Mouse (Mus musculus): Measurements from ENCODE around the gene Tnnc2. TPM values are rescaled to one million over a fixed set of nuclear protein-coding genes. Genes with fewer than 3 reads are reported as not detected.

Tnnc2 gene
- 27.2 and 51.1 TPM in 2 replicates for polyA plus RNA-seq (2015; fragmentation: Nextera tagmentation; extraction: Ambion mirVana)

- Histone ChIP-seq H3K4me1 (replicated peaks) (peaks cover 12% of the 10 kb centered on the region), H3K4me2 (no peak within 1 kb of the TSS), H3K4me3 (replicated peaks) (no peak within 1 kb of the TSS), H3K36me3 (replicated peaks) (no peaks in the 10 kb centered on the region), H3K27ac (replicated peaks) (no peak within 1 kb of the TSS), H3K9ac (no peak within 1 kb of the TSS), H3K9me3 (replicated peaks) (no peaks in the 10 kb centered on the region), H3K27me3 (peaks cover 72% of the 10 kb centered on the region)
- 71% methylated on average over 8 of the region's 8 CpGs for WGBS (ENCODE audit: insufficient replicate concordance)
- ATAC-seq (ENCODE audit: insufficient read depth), result no peak
Observed at GRCm38 (mm10) chr2:164779481-164780086, at the start of gene Tnnc2. TSS of gene Tnnc2 (minus strand) at chr2:164779967.

- 78% methylated on average over 1 of the region's 1 CpGs for WGBS (ENCODE audit: insufficient replicate concordance)
- ATAC-seq (ENCODE audit: insufficient read depth), result no peak
- no peak overlapping the region for H3K4me2 ChIP-seq
- no peak overlapping the region for H3K4me3 ChIP-seq (replicated peaks)
- H3K27me3 ChIP-seq, result no peaks in the 10 kb centered on the region
- H3K4me1 ChIP-seq (replicated peaks), result peaks cover 35% of the 10 kb centered on the region
- H3K9ac ChIP-seq, result no peak overlapping the region
- no peaks in the 10 kb centered on the region for H3K9me3 ChIP-seq (replicated peaks)
- no peak overlapping the region for H3K27ac ChIP-seq (replicated peaks)
- H3K36me3 ChIP-seq (replicated peaks), result peaks cover 19% of the 10 kb centered on the region
Observed at GRCm38 (mm10) chr2:164829090-164829489, 49.3 kb upstream of the Tnnc2 start.

GRCm38 (mm10) chr2:164828437-164828836 lies 48.7 kb upstream of the Tnnc2 start, which contains the start of gene Spata25:
TSS of gene Spata25 (minus strand) at chr2:164828537.
- WGBS (ENCODE audit: insufficient replicate concordance), result 72% methylated on average over 6 of the region's 6 CpGs

GRCm38 (mm10) chr2:164827146-164827850 lies 47.5 kb upstream of the Tnnc2 start:
- H3K9ac ChIP-seq, result no peak overlapping the region
- peaks cover 19% of the 10 kb centered on the region for H3K36me3 ChIP-seq (replicated peaks)
- no peak for ATAC-seq (ENCODE audit: insufficient read depth)
- 0 out of 2 replicates have a peak overlapping the region, but pooled peaks have one; percentile 9 for H3K27ac ChIP-seq (replicated peaks)
- no peak overlapping the region for H3K4me3 ChIP-seq (replicated peaks)
- WGBS (ENCODE audit: insufficient replicate concordance), result 62% methylated on average over 16 of the region's 16 CpGs
- H3K4me2 ChIP-seq, result no peak overlapping the region; the same call in 1 of the 2 replicates
- no peaks in the 10 kb centered on the region for H3K9me3 ChIP-seq (replicated peaks)
- peaks cover 30% of the 10 kb centered on the region for H3K4me1 ChIP-seq (replicated peaks)
- no peaks in the 10 kb centered on the region for H3K27me3 ChIP-seq

More at GRCm38 (mm10) chr2:164828437-164828836, 48.7 kb upstream of the Tnnc2 start, which contains the start of gene Spata25:
- Histone ChIP-seq H3K4me2 (no peak within 1 kb of the TSS; the same call in 1 of the 2 replicates), H3K9me3 (replicated peaks) (no peaks in the 10 kb centered on the region), H3K27ac (replicated peaks) (0 out of 2 replicates have a peak within 1 kb of the TSS, but pooled peaks have one; percentile 9), H3K9ac (no peak within 1 kb of the TSS), H3K36me3 (replicated peaks) (peaks cover 19% of the 10 kb centered on the region), H3K27me3 (no peaks in the 10 kb centered on the region), H3K4me3 (replicated peaks) (no peak within 1 kb of the TSS), H3K4me1 (replicated peaks) (peaks cover 34% of the 10 kb centered on the region)
- ATAC-seq (ENCODE audit: insufficient read depth), result no peak

- H3K27ac ChIP-seq (replicated peaks), result no peak overlapping the region
- peaks cover 33% of the 10 kb centered on the region for H3K4me1 ChIP-seq (replicated peaks)
- 88% methylated on average over 17 of the region's 17 CpGs for WGBS (ENCODE audit: insufficient replicate concordance)
- no peak overlapping the region for H3K4me3 ChIP-seq (replicated peaks)
- H3K9me3 ChIP-seq (replicated peaks), result no peaks in the 10 kb centered on the region
- H3K27me3 ChIP-seq, result no peaks in the 10 kb centered on the region
- H3K4me2 ChIP-seq, result no peak overlapping the region
- ATAC-seq (ENCODE audit: insufficient read depth), result no peak
- peaks cover 31% of the 10 kb centered on the region for H3K36me3 ChIP-seq (replicated peaks)
- H3K9ac ChIP-seq, result no peak overlapping the region
Observed at GRCm38 (mm10) chr2:164825521-164825920, 45.8 kb upstream of the Tnnc2 start.

- Histone ChIP-seq H3K36me3 (replicated peaks) (peaks cover 39% of the 10 kb centered on the region), H3K27me3 (no peaks in the 10 kb centered on the region), H3K4me1 (replicated peaks) (peaks cover 33% of the 10 kb centered on the region), H3K4me3 (replicated peaks) (peak overlapping the region; percentile 73; the same call in 1 of the 2 replicates), H3K9me3 (replicated peaks) (no peaks in the 10 kb centered on the region), H3K4me2 (peak overlapping the region; percentile 83), H3K27ac (replicated peaks) (no peak overlapping the region), H3K9ac (no peak overlapping the region)
- 73% methylated on average over 4 of the region's 4 CpGs for WGBS (ENCODE audit: insufficient replicate concordance)
- no peak for ATAC-seq (ENCODE audit: insufficient read depth)
Observed at GRCm38 (mm10) chr2:164823969-164824368, 44.2 kb upstream of the Tnnc2 start.

- Histone ChIP-seq H3K4me2 (peak overlapping the region; percentile 83), H3K4me1 (replicated peaks) (peaks cover 33% of the 10 kb centered on the region), H3K27me3 (no peaks in the 10 kb centered on the region), H3K9ac (peak overlapping the region; percentile 71), H3K36me3 (replicated peaks) (peaks cover 39% of the 10 kb centered on the region), H3K27ac (replicated peaks) (peak overlapping the region; percentile 72), H3K4me3 (replicated peaks) (peak overlapping the region; percentile 73), H3K9me3 (replicated peaks) (no peaks in the 10 kb centered on the region)
- under 1% methylated on average over 10 of the region's 10 CpGs for WGBS (ENCODE audit: insufficient replicate concordance)
- ATAC-seq (ENCODE audit: insufficient read depth), result peak; percentile 59
Observed at GRCm38 (mm10) chr2:164823181-164823585, 43.4 kb upstream of the Tnnc2 start.

GRCm38 (mm10) chr2:164822636-164823165 lies 42.9 kb upstream of the Tnnc2 start, which contains the start of gene Zswim1:
TSS of gene Zswim1 (plus strand) at chr2:164822686.
- Histone ChIP-seq H3K27me3 (no peaks in the 10 kb centered on the region), H3K4me1 (replicated peaks) (peaks cover 34% of the 10 kb centered on the region), H3K4me3 (replicated peaks) (peak within 1 kb of the TSS; percentile 73), H3K27ac (replicated peaks) (peak within 1 kb of the TSS; percentile 72), H3K9ac (peak within 1 kb of the TSS; percentile 71), H3K4me2 (peak within 1 kb of the TSS; percentile 83), H3K9me3 (replicated peaks) (no peaks in the 10 kb centered on the region), H3K36me3 (replicated peaks) (peaks cover 39% of the 10 kb centered on the region)
- peak; percentile 99 for ATAC-seq (ENCODE audit: insufficient read depth)
- WGBS (ENCODE audit: insufficient replicate concordance), result 2% methylated on average over 32 of the region's 32 CpGs

GRCm38 (mm10) chr2:164821060-164821459 lies 41.3 kb upstream of the Tnnc2 start:
- WGBS (ENCODE audit: insufficient replicate concordance), result 83% methylated on average over 6 of the region's 6 CpGs
- Histone ChIP-seq H3K4me2 (no peak overlapping the region), H3K4me3 (replicated peaks) (no peak overlapping the region), H3K27me3 (no peaks in the 10 kb centered on the region), H3K27ac (replicated peaks) (no peak overlapping the region), H3K9me3 (replicated peaks) (no peaks in the 10 kb centered on the region), H3K4me1 (replicated peaks) (peaks cover 30% of the 10 kb centered on the region), H3K9ac (no peak overlapping the region), H3K36me3 (replicated peaks) (peaks cover 36% of the 10 kb centered on the region)
- no peak for ATAC-seq (ENCODE audit: insufficient read depth)

GRCm38 (mm10) chr2:164817703-164818102 lies 37.9 kb upstream of the Tnnc2 start:
- Histone ChIP-seq H3K4me2 (no peak overlapping the region), H3K27ac (replicated peaks) (no peak overlapping the region), H3K9me3 (replicated peaks) (no peaks in the 10 kb centered on the region), H3K4me1 (replicated peaks) (peaks cover 39% of the 10 kb centered on the region), H3K9ac (no peak overlapping the region), H3K27me3 (no peaks in the 10 kb centered on the region), H3K4me3 (replicated peaks) (no peak overlapping the region), H3K36me3 (replicated peaks) (peaks cover 27% of the 10 kb centered on the region)
- 65% methylated on average over 5 of the region's 5 CpGs for WGBS (ENCODE audit: insufficient replicate concordance)
- no peak for ATAC-seq (ENCODE audit: insufficient read depth)

GRCm38 (mm10) chr2:164817206-164817605 lies 37.4 kb upstream of the Tnnc2 start:
- H3K9me3 ChIP-seq (replicated peaks), result no peaks in the 10 kb centered on the region
- peaks cover 35% of the 10 kb centered on the region for H3K4me1 ChIP-seq (replicated peaks)
- no peak overlapping the region for H3K4me3 ChIP-seq (replicated peaks)
- no peak overlapping the region for H3K27ac ChIP-seq (replicated peaks)
- H3K27me3 ChIP-seq, result no peaks in the 10 kb centered on the region
- H3K36me3 ChIP-seq (replicated peaks), result peaks cover 30% of the 10 kb centered on the region
- no peak overlapping the region for H3K9ac ChIP-seq
- WGBS (ENCODE audit: insufficient replicate concordance), result 74% methylated on average over 6 of the region's 6 CpGs
- no peak for ATAC-seq (ENCODE audit: insufficient read depth)
- H3K4me2 ChIP-seq, result no peak overlapping the region

All from liver, embryonic 15.5 days (tissue).